Mouse (Mus musculus) heart, embryonic 15.5 days (tissue): ENCODE measurements around the gene Uroc1. TPM values are rescaled to one million over a fixed set of nuclear protein-coding genes. Genes with fewer than 3 reads are reported as not detected.

ENCODE experiments used
- ATAC-seq: fragments of 200-750 bp; cut with Nextera tagmentation; replicated peaks from 2 replicates; pipeline ENCODE4 v1.8.0; 2017; ENCODE audit warnings: low read depth, moderate TSS enrichment; ENCODE audit not compliant: insufficient number of reproducible peaks, insufficient read depth, low FRiP score
- H3K27ac ChIP-seq: fragments of 300-500 bp; sonication (generic); 2 replicates; pipeline ENCODE4 v1.5.1; 2015; ENCODE audit warnings: mild to moderate bottlenecking, inconsistent platforms
- H3K27me3 ChIP-seq: fragments of 300-500 bp; sonication (generic); 2 replicates; pipeline ENCODE4 v1.6.1; 2015; ENCODE audit warnings: inconsistent platforms
- H3K36me3 ChIP-seq: fragments of 300-500 bp; sonication (generic); 2 replicates; pipeline ENCODE4 v1.6.1; 2015; ENCODE audit warnings: mild to moderate bottlenecking, inconsistent platforms
- H3K4me1 ChIP-seq: fragments of 300-500 bp; sonication (generic); replicated peaks from 2 replicates; pipeline ENCODE4 v1.6.1; 2015; ENCODE audit warnings: inconsistent platforms
- H3K4me2 ChIP-seq: fragments of 300-500 bp; sonication (generic); 2 replicates; pipeline ENCODE4 v1.6.1; 2015; ENCODE audit warnings: inconsistent platforms, mild to moderate bottlenecking, moderate library complexity
- H3K4me3 ChIP-seq: fragments of 300-500 bp; sonication (generic); 2 replicates; pipeline ENCODE4 v1.5.1; 2015; ENCODE audit warnings: mild to moderate bottlenecking, inconsistent platforms
- H3K9ac ChIP-seq: fragments of 300-500 bp; sonication (generic); 2 replicates; pipeline ENCODE4 v1.6.1; 2015; ENCODE audit warnings: mild to moderate bottlenecking, inconsistent platforms
- H3K9me3 ChIP-seq: fragments of 300-500 bp; sonication (generic); replicated peaks from 2 replicates; pipeline ENCODE4 v1.6.1; 2016; ENCODE audit warnings: inconsistent platforms
- WGBS: fragments of 180-500 bp; shearing (Covaris S2); methylation state at CpG from one replicate; pipeline ENCODE4 v1.1.7; 2015; ENCODE audit warnings: mixed read lengths; 5-methylcytosine and 5-hydroxymethylcytosine counted together
- polyA plus RNA-seq: library from polyadenylated mRNA; unstranded; fragments of >200 nt; fragmentation: Nextera tagmentation; extraction: Ambion mirVana; gene quantifications from 2 replicates; pipeline ENCODE4 v1.2.1, GENCODE M21; 2015

Gene Uroc1
- 0.15 TPM in 1 of 2 replicates, not detected in the other for polyA plus RNA-seq

GRCm38 (mm10) chr6:90332561-90333425 lies at the start of gene Uroc1:
TSS of gene Uroc1 (plus strand) at chr6:90333284.
- Histone ChIP-seq H3K36me3 (no peaks in the 10 kb centered on the region), H3K4me2 (no peak within 1 kb of the TSS), H3K9ac (no peak within 1 kb of the TSS), H3K4me1 (no peaks in the 10 kb centered on the region), H3K27me3 (no peaks in the 10 kb centered on the region), H3K4me3 (no peak within 1 kb of the TSS), H3K27ac (no peak within 1 kb of the TSS), H3K9me3 (no peaks in the 10 kb centered on the region)
- ATAC-seq, result no peak
- 74% methylated on average over 7 of the region's 7 CpGs for WGBS

GRCm38 (mm10) chr6:90288265-90288664 lies 44.8 kb upstream of the Uroc1 start:
- H3K4me1 ChIP-seq, result no peaks in the 10 kb centered on the region

GRCm38 (mm10) chr6:90300919-90301318 lies 32.2 kb upstream of the Uroc1 start, which contains the start of gene BC048671:
TSS of gene BC048671 (plus strand) at chr6:90301219.
- H3K36me3 ChIP-seq, result no peaks in the 10 kb centered on the region
- H3K27me3 ChIP-seq, result no peaks in the 10 kb centered on the region
- no peak within 1 kb of the TSS for H3K4me3 ChIP-seq
- H3K9ac ChIP-seq, result no peak within 1 kb of the TSS
- ATAC-seq, result no peak
- WGBS, result 77% methylated on average over 1 of the region's 1 CpGs
- H3K27ac ChIP-seq, result no peak within 1 kb of the TSS
- no peaks in the 10 kb centered on the region for H3K4me1 ChIP-seq
- H3K4me2 ChIP-seq, result no peak within 1 kb of the TSS
- H3K9me3 ChIP-seq, result no peaks in the 10 kb centered on the region

More at GRCm38 (mm10) chr6:90288265-90288664, 44.8 kb upstream of the Uroc1 start:
- H3K4me2 ChIP-seq, result no peak overlapping the region
- no peaks in the 10 kb centered on the region for H3K27me3 ChIP-seq
- no peak overlapping the region for H3K9ac ChIP-seq
- H3K36me3 ChIP-seq, result no peaks in the 10 kb centered on the region
- H3K27ac ChIP-seq, result no peak overlapping the region
- WGBS, result 47% methylated on average over 12 of the region's 12 CpGs
- no peak overlapping the region for H3K4me3 ChIP-seq
- no peaks in the 10 kb centered on the region for H3K9me3 ChIP-seq
- no peak for ATAC-seq

- WGBS, result 74% methylated on average over 6 of the region's 6 CpGs
These were observed 26.6 kb upstream of the Uroc1 start for GRCm38 (mm10) chr6:90306315-90306975.

GRCm38 (mm10) chr6:90308839-90309778 lies 24.0 kb upstream of the Uroc1 start:
- Histone ChIP-seq H3K9me3 (no peaks in the 10 kb centered on the region), H3K4me3 (no peak overlapping the region), H3K4me1 (no peaks in the 10 kb centered on the region), H3K9ac (no peak overlapping the region), H3K36me3 (no peaks in the 10 kb centered on the region), H3K27ac (no peak overlapping the region), H3K4me2 (no peak overlapping the region), H3K27me3 (no peaks in the 10 kb centered on the region)
- no peak for ATAC-seq
- 78% methylated on average over 87 of the region's 87 CpGs for WGBS

More at GRCm38 (mm10) chr6:90306315-90306975, 26.6 kb upstream of the Uroc1 start:
- Histone ChIP-seq H3K9me3 (no peaks in the 10 kb centered on the region), H3K9ac (no peak overlapping the region), H3K27ac (no peak overlapping the region), H3K36me3 (no peaks in the 10 kb centered on the region), H3K4me1 (no peaks in the 10 kb centered on the region), H3K4me2 (no peak overlapping the region), H3K4me3 (no peak overlapping the region), H3K27me3 (no peaks in the 10 kb centered on the region)
- no peak for ATAC-seq

GRCm38 (mm10) chr6:90315961-90316360 lies 17.1 kb upstream of the Uroc1 start:
- no peak overlapping the region for H3K4me2 ChIP-seq
- no peak overlapping the region for H3K9ac ChIP-seq
- H3K27me3 ChIP-seq, result no peaks in the 10 kb centered on the region
- H3K4me3 ChIP-seq, result no peak overlapping the region
- H3K36me3 ChIP-seq, result no peaks in the 10 kb centered on the region
- H3K4me1 ChIP-seq, result no peaks in the 10 kb centered on the region
- no peak overlapping the region for H3K27ac ChIP-seq
- WGBS, result 76% methylated on average over 5 of the region's 5 CpGs
- ATAC-seq, result no peak
- H3K9me3 ChIP-seq, result no peaks in the 10 kb centered on the region

GRCm38 (mm10) chr6:90317510-90318258 lies 15.4 kb upstream of the Uroc1 start:
- no peak overlapping the region for H3K4me2 ChIP-seq
- H3K9ac ChIP-seq, result no peak overlapping the region
- H3K27me3 ChIP-seq, result no peaks in the 10 kb centered on the region
- no peak for ATAC-seq
- H3K36me3 ChIP-seq, result no peaks in the 10 kb centered on the region
- H3K27ac ChIP-seq, result no peak overlapping the region
- no peak overlapping the region for H3K4me3 ChIP-seq
- no peaks in the 10 kb centered on the region for H3K4me1 ChIP-seq
- WGBS, result 82% methylated on average over 2 of the region's 2 CpGs
- no peaks in the 10 kb centered on the region for H3K9me3 ChIP-seq

- Histone ChIP-seq H3K9ac (no peak overlapping the region), H3K9me3 (no peaks in the 10 kb centered on the region), H3K4me2 (no peak overlapping the region), H3K4me3 (no peak overlapping the region), H3K27ac (no peak overlapping the region), H3K27me3 (no peaks in the 10 kb centered on the region), H3K36me3 (no peaks in the 10 kb centered on the region), H3K4me1 (no peaks in the 10 kb centered on the region)
- 86% methylated on average over 2 of the region's 2 CpGs for WGBS
- ATAC-seq, result no peak
These were observed 14.1 kb upstream of the Uroc1 start for GRCm38 (mm10) chr6:90319019-90319418.

- Histone ChIP-seq H3K4me3 (no peak overlapping the region), H3K9me3 (no peaks in the 10 kb centered on the region), H3K4me1 (no peaks in the 10 kb centered on the region), H3K4me2 (no peak overlapping the region), H3K27ac (no peak overlapping the region), H3K36me3 (no peaks in the 10 kb centered on the region), H3K9ac (no peak overlapping the region), H3K27me3 (peaks cover 5% of the 10 kb centered on the region; the same call in 1 of the 2 replicates)
- 63% methylated on average over 7 of the region's 7 CpGs for WGBS
- no peak for ATAC-seq
These were observed 13.5 kb upstream of the Uroc1 start for GRCm38 (mm10) chr6:90319475-90320191.

GRCm38 (mm10) chr6:90320429-90320828 lies 12.7 kb upstream of the Uroc1 start:
- Histone ChIP-seq H3K36me3 (no peaks in the 10 kb centered on the region), H3K4me1 (0 out of 2 replicates have a peak, but pooled peaks cover 4% of the 10 kb centered on the region), H3K27ac (no peak overlapping the region), H3K27me3 (peaks cover 13% of the 10 kb centered on the region; the same call in 1 of the 2 replicates), H3K9me3 (no peaks in the 10 kb centered on the region), H3K4me2 (no peak overlapping the region), H3K4me3 (no peak overlapping the region), H3K9ac (no peak overlapping the region)
- ATAC-seq, result no peak
- WGBS, result 85% methylated on average over 5 of the region's 5 CpGs
